Mouse (Mus musculus) stomach, embryonic 14.5 days (tissue): ENCODE measurements around the gene Fyttd1. TPM values are rescaled to one million over a fixed set of nuclear protein-coding genes. Genes with fewer than 3 reads are reported as not detected.

ENCODE experiments used
- ATAC-seq: fragments of 200-750 bp; cut with Nextera tagmentation; 2 replicates; pipeline ENCODE4 v1.8.0; 2017; ENCODE audit warnings: low read depth, moderate TSS enrichment; ENCODE audit not compliant: insufficient number of reproducible peaks, insufficient read depth, low FRiP score
- H3K27ac ChIP-seq: fragments of 300-500 bp; sonication (generic); 2 replicates; pipeline ENCODE4 v1.5.1; 2014; ENCODE audit warnings: mild to moderate bottlenecking, low read length, moderate library complexity, mixed read lengths
- H3K27me3 ChIP-seq: fragments of 300-500 bp; sonication (generic); 2 replicates; pipeline ENCODE4 v1.6.1; 2014; ENCODE audit warnings: low read length, control low read depth, mixed read lengths; ENCODE audit not compliant: control insufficient read depth, insufficient read depth
- H3K36me3 ChIP-seq: fragments of 300-500 bp; sonication (generic); 2 replicates; pipeline ENCODE4 v1.6.1; 2014; ENCODE audit warnings: mild to moderate bottlenecking, control low read depth, low read length, moderate library complexity, mixed read lengths; ENCODE audit not compliant: control insufficient read depth, insufficient read depth
- H3K4me1 ChIP-seq: fragments of 300-500 bp; sonication (generic); 2 replicates; pipeline ENCODE4 v1.6.1; 2014; ENCODE audit warnings: low read length, control low read depth, mixed read lengths; ENCODE audit not compliant: control insufficient read depth, insufficient read depth
- H3K4me2 ChIP-seq: fragments of 300-500 bp; sonication (generic); replicated peaks from 2 replicates; pipeline ENCODE4 v1.6.1; 2014; ENCODE audit warnings: low read depth, low read length, control low read depth
- H3K4me3 ChIP-seq: fragments of 300-500 bp; sonication (generic); 2 replicates; pipeline ENCODE4 v1.5.1; 2014; ENCODE audit warnings: low read depth, low read length, control low read depth
- H3K9ac ChIP-seq: fragments of 300-500 bp; sonication (generic); replicated peaks from 2 replicates; pipeline ENCODE4 v1.6.1; 2014; ENCODE audit warnings: low read depth, mild to moderate bottlenecking, control low read depth, low read length, moderate library complexity, mixed read lengths
- H3K9me3 ChIP-seq: fragments of 300-500 bp; sonication (generic); 2 replicates; pipeline ENCODE4 v1.6.1; 2016; ENCODE audit warnings: low read depth, low read length, control low read depth; ENCODE audit not compliant: control insufficient read depth
- WGBS: fragments of 180-500 bp; shearing (Covaris S2); extraction: QIAGEN DNeasy Blood & Tissue Kit; methylation state at CpG from one replicate; pipeline ENCODE4 v1.1.7; 2014; 5-methylcytosine and 5-hydroxymethylcytosine counted together
- polyA plus RNA-seq: library from polyadenylated mRNA; unstranded; fragments of >200 nt; fragmentation: Nextera tagmentation; extraction: Ambion mirVana; gene quantifications from 2 replicates; pipeline ENCODE4 v1.2.1, GENCODE M21; 2014

The Fyttd1 gene
- polyA plus RNA-seq, 1 experiment from 2014 or later: 137 TPM

GRCm38 (mm10) chr16:32858356-32858755, 18.9 kb upstream of the Fyttd1 start:
- Histone ChIP-seq H3K9me3 (no peaks in the 10 kb centered on the region), H3K4me2 (no peak overlapping the region), H3K27ac (peak overlapping the region; percentile 58; the same call in 1 of the 2 replicates), H3K9ac (no peak overlapping the region), H3K27me3 (no peaks in the 10 kb centered on the region), H3K36me3 (peaks cover 3% of the 10 kb centered on the region; the same call in 1 of the 2 replicates), H3K4me1 (0 out of 2 replicates have a peak, but pooled peaks cover 3% of the 10 kb centered on the region), H3K4me3 (no peak overlapping the region)
- WGBS: 61% methylated on average over 4 of the region's 4 CpGs
- ATAC-seq: no peak

GRCm38 (mm10) chr16:32858771-32859636, 18.3 kb upstream of the Fyttd1 start:
- Histone ChIP-seq H3K9ac (no peak overlapping the region), H3K4me2 (no peak overlapping the region), H3K4me1 (0 out of 2 replicates have a peak, but pooled peaks cover 3% of the 10 kb centered on the region), H3K9me3 (no peaks in the 10 kb centered on the region), H3K4me3 (no peak overlapping the region), H3K27ac (peak overlapping the region; percentile 58; the same call in 1 of the 2 replicates), H3K36me3 (no peaks in the 10 kb centered on the region; the same call in 1 of the 2 replicates), H3K27me3 (no peaks in the 10 kb centered on the region)
- no peak for ATAC-seq
- WGBS: 54% methylated on average over 12 of the region's 12 CpGs

GRCm38 (mm10) chr16:32861813-32862385, 15.4 kb upstream of the Fyttd1 start:
- Histone ChIP-seq H3K9ac (no peak overlapping the region), H3K36me3 (no peaks in the 10 kb centered on the region; the same call in 1 of the 2 replicates), H3K27me3 (no peaks in the 10 kb centered on the region), H3K4me1 (peaks cover 4% of the 10 kb centered on the region; the same call in 1 of the 2 replicates), H3K27ac (no peak overlapping the region), H3K4me2 (no peak overlapping the region), H3K9me3 (no peaks in the 10 kb centered on the region), H3K4me3 (no peak overlapping the region)
- WGBS: 87% methylated on average over 3 of the region's 3 CpGs
- ATAC-seq: no peak

- H3K4me2 ChIP-seq: no peak overlapping the region
- no peak overlapping the region for H3K9ac ChIP-seq
- ATAC-seq: no peak
- H3K27me3 ChIP-seq: no peaks in the 10 kb centered on the region
- no peak overlapping the region for H3K4me3 ChIP-seq
- H3K36me3 ChIP-seq: no peaks in the 10 kb centered on the region; the same call in 1 of the 2 replicates
- H3K27ac ChIP-seq: no peak overlapping the region
- H3K4me1 ChIP-seq: peaks cover 8% of the 10 kb centered on the region; the same call in 1 of the 2 replicates
- WGBS: 81% methylated on average over 4 of the region's 4 CpGs
- H3K9me3 ChIP-seq: no peaks in the 10 kb centered on the region
Observed at GRCm38 (mm10) chr16:32865401-32865800, 11.9 kb upstream of the Fyttd1 start.

- H3K27ac ChIP-seq: no peak overlapping the region
- H3K9me3 ChIP-seq: no peaks in the 10 kb centered on the region
- H3K27me3 ChIP-seq: no peaks in the 10 kb centered on the region
- no peaks in the 10 kb centered on the region; the same call in 1 of the 2 replicates for H3K36me3 ChIP-seq
- WGBS: 84% methylated on average over 5 of the region's 5 CpGs
- H3K4me1 ChIP-seq: peaks cover 8% of the 10 kb centered on the region; the same call in 1 of the 2 replicates
- ATAC-seq: no peak
- no peak overlapping the region for H3K9ac ChIP-seq
- H3K4me3 ChIP-seq: no peak overlapping the region
- H3K4me2 ChIP-seq: peak overlapping the region; percentile 74
Observed at GRCm38 (mm10) chr16:32866713-32867112, 10.6 kb upstream of the Fyttd1 start.

- Histone ChIP-seq H3K4me1 (peaks cover 8% of the 10 kb centered on the region; the same call in 1 of the 2 replicates), H3K9ac (peak overlapping the region; percentile 37), H3K9me3 (no peaks in the 10 kb centered on the region), H3K27me3 (no peaks in the 10 kb centered on the region), H3K4me3 (peak overlapping the region; percentile 58), H3K4me2 (peak overlapping the region; percentile 74), H3K27ac (no peak overlapping the region; the same call in 1 of the 2 replicates), H3K36me3 (no peaks in the 10 kb centered on the region; the same call in 1 of the 2 replicates)
- peak; percentile 99 for ATAC-seq
- under 1% methylated on average over 35 of the region's 35 CpGs for WGBS
Observed at GRCm38 (mm10) chr16:32867919-32868552, 9.3 kb upstream of the Fyttd1 start.

- Histone ChIP-seq H3K27ac (no peak overlapping the region), H3K4me3 (no peak overlapping the region), H3K36me3 (no peaks in the 10 kb centered on the region), H3K4me1 (peaks cover 8% of the 10 kb centered on the region; the same call in 1 of the 2 replicates), H3K9me3 (no peaks in the 10 kb centered on the region), H3K27me3 (no peaks in the 10 kb centered on the region), H3K4me2 (no peak overlapping the region), H3K9ac (no peak overlapping the region)
- ATAC-seq: no peak
- WGBS: 61% methylated on average over 5 of the region's 5 CpGs
Observed at GRCm38 (mm10) chr16:32870231-32870630, 7.1 kb upstream of the Fyttd1 start.

GRCm38 (mm10) chr16:32873366-32873765, 3.9 kb upstream of the Fyttd1 start:
- H3K4me2 ChIP-seq: no peak overlapping the region
- H3K9me3 ChIP-seq: no peaks in the 10 kb centered on the region
- H3K27me3 ChIP-seq: no peaks in the 10 kb centered on the region
- ATAC-seq: no peak
- H3K4me1 ChIP-seq: no peaks in the 10 kb centered on the region
- H3K4me3 ChIP-seq: no peak overlapping the region
- H3K9ac ChIP-seq: no peak overlapping the region
- WGBS: 64% methylated on average over 3 of the region's 3 CpGs
- no peak overlapping the region for H3K27ac ChIP-seq
- H3K36me3 ChIP-seq: no peaks in the 10 kb centered on the region
